Mouse (Mus musculus): ENCODE measurements around the gene Iqgap1. TPM values are rescaled to one million over a fixed set of nuclear protein-coding genes. Genes with fewer than 3 reads are reported as not detected.

Iqgap1 gene
- total RNA-seq, 2 experiments from 2014 or later = 30.0 to 83.8 TPM

GRCm38 (mm10) chr7:80816641-80817040, 9.1 kb downstream of the Iqgap1 start:
- no peak for ATAC-seq (replicated peaks; ENCODE audit: low FRiP score, poor library complexity, severe bottlenecking)

DNA sequence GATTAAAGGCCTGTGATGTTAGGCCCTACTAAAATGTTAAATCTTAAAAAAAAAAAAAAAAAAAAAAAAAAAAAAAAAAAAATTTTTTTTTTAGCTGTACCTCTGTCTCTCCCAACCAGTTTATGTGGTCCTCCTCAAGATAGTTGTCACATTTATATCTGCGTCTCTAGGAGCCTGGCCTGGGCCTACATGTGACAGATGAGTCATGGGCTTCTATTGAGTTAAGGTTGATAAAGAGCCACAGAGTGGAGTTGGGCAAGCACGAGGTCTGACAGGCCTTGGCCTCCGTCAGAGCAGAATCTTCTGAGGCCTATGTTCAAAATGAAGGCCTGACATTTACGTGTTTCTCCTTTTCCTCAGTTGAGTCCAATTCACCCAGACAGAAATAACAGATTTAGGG, 12.4 kb downstream of the Iqgap1 start:
- no peak for ATAC-seq (replicated peaks; ENCODE audit: low FRiP score, poor library complexity, severe bottlenecking)

- ATAC-seq (replicated peaks; ENCODE audit: low FRiP score, poor library complexity, severe bottlenecking) = no peak
Measured at GRCm38 (mm10) chr7:80806331-80806730, 19.4 kb downstream of the Iqgap1 start.

DNA sequence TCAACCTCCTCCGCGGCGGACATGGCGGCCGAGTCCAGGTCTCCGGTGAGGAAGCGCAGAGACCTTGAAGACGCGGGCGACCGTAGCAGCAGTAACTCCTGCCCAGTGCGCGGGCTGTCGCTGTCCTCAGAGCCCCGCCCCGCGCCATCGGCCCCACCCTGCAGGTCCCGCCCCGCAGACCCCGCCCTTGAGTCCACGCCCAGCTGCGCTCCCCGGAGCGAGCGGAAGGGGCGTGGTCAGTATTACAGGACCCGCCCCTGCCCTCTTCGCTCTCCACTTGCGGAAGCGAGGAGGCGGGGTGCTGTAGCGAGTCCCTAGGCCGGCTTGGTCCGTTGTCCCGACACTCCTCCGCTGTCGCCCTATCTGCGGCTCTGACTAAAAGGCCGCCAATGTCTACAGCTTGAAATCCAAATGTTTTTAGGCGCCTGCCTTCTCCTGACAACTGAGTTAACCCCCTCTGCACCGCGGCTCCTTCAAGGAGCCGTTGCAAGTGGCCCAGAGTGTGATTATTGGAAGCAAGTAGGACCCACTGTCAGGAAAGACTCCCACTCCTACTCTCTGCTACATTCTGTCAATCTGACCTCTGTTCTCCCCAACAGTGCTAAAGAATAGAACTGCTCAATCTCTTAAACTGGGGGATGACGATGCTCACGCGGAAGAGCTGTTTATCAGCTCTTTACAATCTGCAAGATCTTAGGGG, 22.5 kb downstream of the Iqgap1 start:
- peak; percentile 96 for ATAC-seq (replicated peaks; ENCODE audit: low FRiP score, poor library complexity, severe bottlenecking)

GRCm38 (mm10) chr7:80802412-80803160, 23.2 kb downstream of the Iqgap1 start:
- ATAC-seq (replicated peaks; ENCODE audit: low FRiP score, poor library complexity, severe bottlenecking) = peak; percentile 70

- ATAC-seq (replicated peaks; ENCODE audit: low FRiP score, poor library complexity, severe bottlenecking) = no peak
Measured at GRCm38 (mm10) chr7:80799307-80799706, 26.5 kb downstream of the Iqgap1 start.

DNA sequence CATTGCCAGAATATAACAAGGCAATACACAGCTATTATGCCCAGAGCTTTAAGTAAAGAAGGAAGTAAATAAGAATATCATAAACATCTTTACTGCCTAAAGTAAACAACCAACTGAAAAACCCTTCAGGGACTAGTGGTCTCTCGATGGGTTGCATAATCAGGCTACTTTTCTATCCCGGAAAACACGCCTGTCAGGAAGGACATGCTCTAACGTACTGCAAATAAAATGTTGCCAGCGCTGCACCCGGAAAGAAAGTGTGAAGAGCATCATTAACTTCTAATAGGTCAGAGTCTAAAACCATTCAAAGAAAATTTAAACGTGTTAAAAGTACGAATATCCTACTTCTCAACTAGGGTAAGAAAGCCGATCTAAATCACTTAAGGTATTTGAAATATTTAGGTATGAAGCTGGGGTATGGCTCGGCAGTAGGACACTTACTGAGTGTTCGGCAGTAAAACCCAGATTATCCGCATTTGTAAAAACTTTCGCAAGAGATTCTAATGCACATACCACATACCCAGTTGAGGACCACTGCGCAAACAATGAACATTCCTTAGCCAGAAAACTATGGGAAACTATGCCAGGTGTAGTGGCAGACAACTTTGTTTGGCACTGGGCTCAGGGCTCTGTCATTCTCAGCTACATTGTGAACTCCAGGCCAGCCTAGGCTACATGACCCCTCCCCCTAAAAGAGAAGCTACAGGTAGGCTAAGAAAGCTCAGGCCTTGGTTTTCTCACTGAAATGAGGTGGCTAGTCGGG, 28.8 kb downstream of the Iqgap1 start:
- no peak for ATAC-seq (replicated peaks; ENCODE audit: low FRiP score, poor library complexity, severe bottlenecking)

- ATAC-seq (replicated peaks; ENCODE audit: low FRiP score, poor library complexity, severe bottlenecking) = no peak
Measured at GRCm38 (mm10) chr7:80796258-80796657, 29.5 kb downstream of the Iqgap1 start.

DNA sequence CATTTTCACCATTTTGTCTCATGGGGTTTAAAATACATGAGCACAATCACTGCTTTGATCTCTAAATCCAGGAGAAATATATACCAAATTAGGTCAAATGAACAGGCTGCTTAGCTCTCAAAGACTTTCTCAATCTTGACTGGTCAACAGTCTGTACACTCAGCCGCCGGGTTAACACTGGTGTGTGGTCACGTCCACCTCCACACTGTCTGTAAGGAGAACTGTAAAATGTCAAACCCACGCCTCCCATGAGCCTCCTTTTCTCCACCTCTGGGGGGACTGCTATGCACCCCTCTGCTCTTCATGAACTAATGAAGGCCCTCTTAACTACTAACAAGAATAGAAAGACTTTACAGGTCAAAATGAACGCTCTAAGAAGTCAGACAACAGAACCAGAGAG, 36.2 kb downstream of the Iqgap1 start:
- no peak for ATAC-seq (replicated peaks; ENCODE audit: low FRiP score, poor library complexity, severe bottlenecking)

- no peak for ATAC-seq (replicated peaks; ENCODE audit: low FRiP score, poor library complexity, severe bottlenecking)
Measured at GRCm38 (mm10) chr7:80789061-80789460, 36.7 kb downstream of the Iqgap1 start.

DNA sequence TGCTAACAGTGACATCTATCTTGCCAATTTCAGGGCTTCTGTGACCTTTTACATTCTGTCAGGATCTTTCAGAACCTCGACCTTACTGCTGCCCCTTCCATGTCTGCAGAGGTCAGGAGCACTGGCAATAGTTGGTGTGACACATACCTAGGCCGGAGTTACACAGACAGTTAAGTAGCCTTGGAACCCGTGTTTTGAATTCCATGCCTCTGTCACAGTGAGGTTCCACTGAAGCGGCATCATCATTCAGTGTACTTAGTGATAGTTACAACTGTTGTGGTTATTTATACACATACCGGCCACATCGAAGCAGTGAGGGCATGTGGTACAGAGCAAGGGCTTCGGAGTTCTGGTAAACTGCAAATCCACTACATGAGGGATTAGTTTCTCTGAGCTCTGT, 37.8 kb downstream of the Iqgap1 start:
- ATAC-seq (replicated peaks; ENCODE audit: low FRiP score, poor library complexity, severe bottlenecking) = no peak

- no peak for ATAC-seq (replicated peaks; ENCODE audit: low FRiP score, poor library complexity, severe bottlenecking)
Measured at GRCm38 (mm10) chr7:80786746-80787145, 39.0 kb downstream of the Iqgap1 start.

GRCm38 (mm10) chr7:80783841-80784240, 41.9 kb downstream of the Iqgap1 start:
- no peak for ATAC-seq (replicated peaks; ENCODE audit: low FRiP score, poor library complexity, severe bottlenecking)

- no peak for ATAC-seq (replicated peaks; ENCODE audit: low FRiP score, poor library complexity, severe bottlenecking)
Measured at GRCm38 (mm10) chr7:80782155-80783109, 43.3 kb downstream of the Iqgap1 start.

- no peak for ATAC-seq (replicated peaks; ENCODE audit: low FRiP score, poor library complexity, severe bottlenecking)
Measured at GRCm38 (mm10) chr7:80781444-80782120, 44.2 kb downstream of the Iqgap1 start.

GRCm38 (mm10) chr7:80778958-80779669, 46.7 kb downstream of the Iqgap1 start:
- no peak for ATAC-seq (replicated peaks; ENCODE audit: low FRiP score, poor library complexity, severe bottlenecking)

GRCm38 (mm10) chr7:80778376-80778775, 47.4 kb downstream of the Iqgap1 start:
- ATAC-seq (replicated peaks; ENCODE audit: low FRiP score, poor library complexity, severe bottlenecking) = no peak

DNA sequence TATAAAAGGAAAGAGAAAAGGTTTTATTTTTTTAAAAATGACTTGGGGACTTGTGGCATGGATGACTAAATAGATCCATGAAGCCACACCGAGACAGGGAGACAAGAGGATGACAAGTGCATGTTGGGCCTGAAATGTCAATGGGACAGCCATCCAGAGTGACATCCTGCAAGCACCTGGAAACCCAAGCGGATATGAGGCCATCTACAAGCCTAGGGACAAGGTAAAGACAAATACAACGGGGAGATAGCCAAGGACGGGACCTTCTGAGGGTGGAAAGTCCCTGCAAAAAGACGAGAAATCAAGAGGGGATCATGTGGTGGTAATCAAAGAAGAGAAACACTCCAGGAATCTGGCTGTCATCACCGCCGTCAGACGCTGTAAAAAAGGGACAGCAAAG, 48.6 kb downstream of the Iqgap1 start:
- no peak for ATAC-seq (replicated peaks; ENCODE audit: low FRiP score, poor library complexity, severe bottlenecking)
